Mouse (Mus musculus) liver, adult 2 months (tissue): ENCODE data around the gene Mob1a. TPM values are rescaled to one million over a fixed set of nuclear protein-coding genes. Genes with fewer than 3 reads are reported as not detected.
A peak's percentile ranks its signal among the peaks of the same experiment; 100 is the strongest.
"Not testable (repeated sequence)": the region's sequence is repeated elsewhere in the genome, so short reads cannot be mapped to it uniquely, and the experiment has no call there.

Experiments
- DNase-seq: peaks from one replicate; pipeline ENCODE4 v3.0.0-alpha.2; 2011; ENCODE audit warnings: low read depth, low spot score; ENCODE audit errors: extremely low read depth
- H3K27ac ChIP-seq: fragments of 200-500 bp; replicated peaks from 2 replicates; pipeline ENCODE4 v1.5.1; 2012; ENCODE audit warnings: low read depth, mild to moderate bottlenecking, control low read depth, inconsistent platforms, low read length; ENCODE audit not compliant: insufficient read depth
- H3K27me3 ChIP-seq: fragments of 200-500 bp; 2 replicates; pipeline ENCODE4 v1.6.1; 2012; ENCODE audit warnings: mild to moderate bottlenecking, moderate library complexity, low read length, inconsistent platforms; ENCODE audit not compliant: control insufficient read depth, insufficient read depth
- H3K36me3 ChIP-seq: fragments of 200-500 bp; 2 replicates; pipeline ENCODE4 v1.6.1; 2012; ENCODE audit warnings: low read length, inconsistent platforms; ENCODE audit not compliant: control insufficient read depth, insufficient read depth
- H3K4me1 ChIP-seq: fragments of 200-500 bp; 2 replicates; pipeline ENCODE4 v1.6.1; 2011; ENCODE audit warnings: low read length; ENCODE audit not compliant: control insufficient read depth, insufficient read depth
- H3K4me3 ChIP-seq: fragments of 200-500 bp; 2 replicates; pipeline ENCODE4 v1.5.1; 2011; ENCODE audit warnings: low read depth, mild to moderate bottlenecking, control low read depth, low read length, moderate library complexity; ENCODE audit not compliant: insufficient read depth
- H3K79me2 ChIP-seq: fragments of 200-500 bp; 2 replicates; pipeline ENCODE4 v1.6.1; 2012; ENCODE audit warnings: inconsistent platforms, mild to moderate bottlenecking, low read length, moderate library complexity; ENCODE audit not compliant: control insufficient read depth, insufficient read depth
- H3K9ac ChIP-seq: fragments of 200-500 bp; 2 replicates; pipeline ENCODE4 v1.6.1; 2012; ENCODE audit warnings: low read depth, mild to moderate bottlenecking, control low read depth, inconsistent platforms, low read length
- CTCF ChIP-seq: fragments of 200-500 bp; IDR thresholded peaks from 2 replicates; pipeline ENCODE4 v1.5.1; 2011; ENCODE audit warnings: low read depth, low read length, control low read depth
- POLR2A ChIP-seq: fragments of 200-500 bp; IDR thresholded peaks from 2 replicates; pipeline ENCODE4 v1.6.1; 2011; ENCODE audit warnings: low read length, control low read depth; ENCODE audit not compliant: insufficient read depth; ENCODE audit errors: extremely low read depth
- WGBS: fragments of 180-500 bp; shearing (Covaris S2); methylation state at CpG from one replicate; pipeline ENCODE4 v1.1.7; 2018; 5-methylcytosine and 5-hydroxymethylcytosine counted together
- polyA plus RNA-seq: library from polyadenylated mRNA; depleted of rRNA; stranded (reverse); fragments of >200 nt; gene quantifications from 2 replicates; pipeline ENCODE4 v1.2.3, GENCODE M21; 2012
- total RNA-seq: library from RNA; depleted of rRNA; stranded (reverse); fragments of >200 nt; gene quantifications from 2 replicates; pipeline ENCODE4 v1.2.3, GENCODE M21; 2014

Mob1a gene
- total and polyA plus RNA-seq, 2 experiments = 11.9 to 35.2 TPM

- H3K27ac ChIP-seq = no peak overlapping the region
- H3K27me3 ChIP-seq = no peaks in the 10 kb centered on the region
- WGBS = 93% methylated on average over 8 of the region's 8 CpGs
- no peak overlapping the region for H3K4me3 ChIP-seq
- DNase-seq = no peak
- peaks cover 4% of the 10 kb centered on the region; the same call in 1 of the 2 replicates for H3K36me3 ChIP-seq
- no peak for TF ChIP-seq POLR2A
- no peak for TF ChIP-seq CTCF
- H3K9ac ChIP-seq = no peak overlapping the region
- peaks cover 15% of the 10 kb centered on the region; the same call in 1 of the 2 replicates for H3K79me2 ChIP-seq
- H3K4me1 ChIP-seq = peaks cover 6% of the 10 kb centered on the region; the same call in 1 of the 2 replicates
Measured at GRCm38 (mm10) chr6:83323652-83324419, 2.0 kb upstream of the Mob1a start.

- Histone ChIP-seq H3K79me2 (peaks cover 18% of the 10 kb centered on the region; the same call in 1 of the 2 replicates), H3K4me1 (peaks cover 6% of the 10 kb centered on the region; the same call in 1 of the 2 replicates)
- DNase-seq = no peak
Measured at GRCm38 (mm10) chr6:83326394-83326736, 549 bp downstream of the Mob1a start.

GRCm38 (mm10) chr6:83326761-83327160 is 945 bp downstream of the Mob1a start:
- Histone ChIP-seq H3K27ac (no peak overlapping the region), H3K27me3 (no peaks in the 10 kb centered on the region), H3K79me2 (peaks cover 18% of the 10 kb centered on the region; the same call in 1 of the 2 replicates), H3K9ac (no peak overlapping the region), H3K4me3 (peak overlapping the region; percentile 83; the same call in 1 of the 2 replicates), H3K36me3 (peaks cover 22% of the 10 kb centered on the region), H3K4me1 (peaks cover 6% of the 10 kb centered on the region; the same call in 1 of the 2 replicates)
- WGBS = 40% methylated on average over 6 of the region's 6 CpGs
- no peak for DNase-seq
- TF ChIP-seq POLR2A (no peak), CTCF (no peak)

More at GRCm38 (mm10) chr6:83326394-83326736, 549 bp downstream of the Mob1a start:
- Histone ChIP-seq H3K27me3 (no peaks in the 10 kb centered on the region), H3K4me3 (peak overlapping the region; percentile 83), H3K36me3 (peaks cover 18% of the 10 kb centered on the region), H3K27ac (peak overlapping the region; percentile 30), H3K9ac (peak overlapping the region; percentile 55)
- TF ChIP-seq CTCF (no peak), POLR2A (no peak)
- 1% methylated on average over 6 of the region's 6 CpGs for WGBS

- Histone ChIP-seq H3K36me3 (peaks cover 28% of the 10 kb centered on the region), H3K27me3 (no peaks in the 10 kb centered on the region), H3K79me2 (peaks cover 18% of the 10 kb centered on the region; the same call in 1 of the 2 replicates), H3K27ac (no peak overlapping the region), H3K4me3 (no peak overlapping the region), H3K4me1 (peaks cover 6% of the 10 kb centered on the region; the same call in 1 of the 2 replicates), H3K9ac (no peak overlapping the region)
- TF ChIP-seq POLR2A (no peak), CTCF (no peak)
- 69% methylated on average over 3 of the region's 3 CpGs for WGBS
- peak; percentile 17 for DNase-seq
Measured at GRCm38 (mm10) chr6:83327591-83328190, 1.9 kb downstream of the Mob1a start.

- 75% methylated on average over 3 of the region's 3 CpGs for WGBS
- Histone ChIP-seq H3K4me3 (no peak overlapping the region), H3K36me3 (peaks cover 47% of the 10 kb centered on the region), H3K9ac (no peak overlapping the region), H3K27me3 (no peaks in the 10 kb centered on the region), H3K4me1 (no peaks in the 10 kb centered on the region), H3K27ac (no peak overlapping the region), H3K79me2 (no peaks in the 10 kb centered on the region)
- DNase-seq = no peak
- no peak for TF ChIP-seq POLR2A
- no peak for TF ChIP-seq CTCF
Measured at GRCm38 (mm10) chr6:83341387-83341786, 15.6 kb downstream of the Mob1a start.

GRCm38 (mm10) chr6:83342957-83343356 is 17.1 kb downstream of the Mob1a start:
- H3K9ac ChIP-seq = no peak overlapping the region
- peaks cover 42% of the 10 kb centered on the region for H3K36me3 ChIP-seq
- 91% methylated on average over 2 of the region's 2 CpGs for WGBS
- no peaks in the 10 kb centered on the region for H3K79me2 ChIP-seq
- TF ChIP-seq POLR2A (no peak), CTCF (no peak)
- no peaks in the 10 kb centered on the region for H3K4me1 ChIP-seq
- DNase-seq = no peak
- H3K4me3 ChIP-seq = no peak overlapping the region
- H3K27ac ChIP-seq = no peak overlapping the region
- no peaks in the 10 kb centered on the region for H3K27me3 ChIP-seq

DNA sequence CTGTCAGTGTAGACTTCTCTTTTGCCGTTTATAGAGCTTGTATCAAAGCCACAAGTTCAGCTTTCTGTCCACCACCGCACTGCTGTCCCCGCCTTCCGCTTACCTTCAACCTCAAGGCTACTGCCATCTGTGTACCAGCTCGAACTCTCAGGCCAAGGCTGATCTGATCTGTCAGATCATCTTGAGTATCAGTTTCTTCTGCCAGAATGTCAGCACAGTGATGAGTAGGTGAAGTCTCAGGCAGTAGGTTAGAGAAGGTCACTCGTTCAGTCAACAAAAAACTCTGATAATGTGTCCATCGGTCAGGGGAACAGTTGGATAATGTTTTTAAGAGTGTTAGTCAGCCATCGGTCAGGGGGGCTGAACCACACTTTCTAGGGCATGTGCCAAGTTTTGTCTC is 19.5 kb downstream of the Mob1a start:
- not testable (repeated sequence) for H3K27ac ChIP-seq, H3K9ac ChIP-seq, H3K4me3 ChIP-seq, DNase-seq, H3K4me1 ChIP-seq, H3K27me3 ChIP-seq
- H3K36me3 ChIP-seq = peaks cover 24% of the 10 kb centered on the region
- peaks cover 10% of the 10 kb centered on the region for H3K79me2 ChIP-seq
- WGBS = 70% methylated on average over 8 of the region's 8 CpGs
